Mouse (Mus musculus) neural tube, embryonic 11.5 days (tissue): Measurements from ENCODE around the gene G0s2. TPM values are rescaled to one million over a fixed set of nuclear protein-coding genes. Genes with fewer than 3 reads are reported as not detected.
"Not testable (repeated sequence)": the region's sequence is repeated elsewhere in the genome, so short reads cannot be mapped to it uniquely, and the experiment has no call there.

Experiments
- ATAC-seq: fragments of 200-750 bp; cut with Nextera tagmentation; 2 replicates; pipeline ENCODE4 v1.8.0; 2017; ENCODE audit warnings: moderate number of reproducible peaks, mild to moderate bottlenecking, moderate TSS enrichment, moderate library complexity; ENCODE audit not compliant: insufficient read depth, low FRiP score, low TSS enrichment
- DNase-seq: peaks from one replicate; pipeline ENCODE4 v3.0.0-alpha.2; 2015; ENCODE audit warnings: low spot score
- H3K27ac ChIP-seq: fragments of 300-500 bp; sonication (generic); 2 replicates; pipeline ENCODE4 v1.5.1; 2014; ENCODE audit warnings: low read depth, mild to moderate bottlenecking, low read length
- H3K27me3 ChIP-seq: fragments of 300-500 bp; sonication (generic); 2 replicates; pipeline ENCODE4 v1.6.1; 2014; ENCODE audit warnings: mild to moderate bottlenecking, low read length, mixed read lengths; ENCODE audit not compliant: control insufficient read depth, insufficient read depth
- H3K36me3 ChIP-seq: fragments of 300-500 bp; sonication (generic); 2 replicates; pipeline ENCODE4 v1.6.1; 2014; ENCODE audit warnings: mild to moderate bottlenecking, low read length, moderate library complexity, mixed read lengths; ENCODE audit not compliant: control insufficient read depth, insufficient read depth
- H3K4me1 ChIP-seq: fragments of 300-500 bp; sonication (generic); 2 replicates; pipeline ENCODE4 v1.6.1; 2014; ENCODE audit warnings: low read length, mixed read lengths; ENCODE audit not compliant: control insufficient read depth, insufficient read depth
- H3K4me2 ChIP-seq: fragments of 300-500 bp; sonication (generic); 2 replicates; pipeline ENCODE4 v1.6.1; 2014; ENCODE audit warnings: low read depth, mild to moderate bottlenecking, moderate library complexity
- H3K4me3 ChIP-seq: fragments of 300-500 bp; sonication (generic); 2 replicates; pipeline ENCODE4 v1.5.1; 2014; ENCODE audit warnings: low read depth, low read length
- H3K9ac ChIP-seq: fragments of 300-500 bp; sonication (generic); 2 replicates; pipeline ENCODE4 v1.6.1; 2014; ENCODE audit warnings: mild to moderate bottlenecking, low read length
- H3K9me3 ChIP-seq: fragments of 300-500 bp; sonication (generic); 2 replicates; pipeline ENCODE4 v1.6.1; 2016; ENCODE audit warnings: low read length; ENCODE audit not compliant: control insufficient read depth
- WGBS: fragments of 180-500 bp; shearing (Covaris S2); extraction: QIAGEN DNeasy Blood & Tissue Kit; methylation state at CpG from one replicate; pipeline ENCODE4 v1.1.7; 2014; 5-methylcytosine and 5-hydroxymethylcytosine counted together
- polyA plus RNA-seq: library from polyadenylated mRNA; unstranded; fragments of >200 nt; fragmentation: Nextera tagmentation; extraction: Ambion mirVana; gene quantifications from 2 replicates; pipeline ENCODE4 v1.2.1, GENCODE M21; 2014

G0s2 gene
- polyA plus RNA-seq, 1 experiment from 2014 or later: 7.4 TPM

DNA sequence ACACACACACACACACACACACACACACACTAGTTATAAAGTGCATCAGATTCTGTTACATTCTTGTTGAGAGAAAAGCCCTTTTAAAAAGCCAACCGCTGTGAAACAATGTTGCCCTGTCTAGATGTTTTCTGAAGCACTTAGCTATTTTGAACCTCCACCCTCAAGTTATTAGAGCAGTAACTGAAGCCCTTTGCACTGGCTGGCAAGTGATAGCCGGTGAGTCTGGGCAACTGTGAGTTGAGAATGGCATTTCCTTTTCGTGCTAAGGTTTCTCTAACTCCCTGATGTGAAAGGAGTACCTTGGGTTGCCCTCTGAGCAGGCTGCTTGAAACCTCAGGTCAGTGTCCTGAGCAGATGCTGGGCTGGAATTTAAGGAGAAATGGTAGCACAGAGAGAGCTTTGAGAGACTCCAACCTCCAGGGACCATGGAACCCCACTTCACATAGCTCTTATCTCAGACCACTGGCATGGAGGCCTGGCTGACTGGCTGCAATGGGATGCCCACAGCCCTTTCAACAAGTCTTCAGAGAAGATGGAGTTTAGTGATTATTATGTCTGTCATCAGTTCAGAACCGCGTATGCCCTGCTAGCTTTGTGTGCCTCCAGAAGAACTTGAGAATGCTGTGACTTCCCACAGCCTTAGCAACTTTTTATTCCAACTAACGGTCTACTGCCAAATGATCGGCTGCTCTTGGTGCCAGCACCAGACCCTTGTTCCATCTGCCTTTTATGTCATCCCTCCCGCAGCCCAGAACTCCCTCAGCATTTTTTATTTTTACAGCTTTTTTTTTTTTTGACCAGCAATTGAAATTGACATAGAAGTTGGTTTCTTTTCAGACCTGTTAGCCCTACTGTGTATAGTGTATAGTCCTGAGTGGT, 9.8 kb downstream of the G0s2 start:
- no peaks in the 10 kb centered on the region for H3K9me3 ChIP-seq
- H3K27ac ChIP-seq: no peak overlapping the region
- H3K4me1 ChIP-seq: no peaks in the 10 kb centered on the region
- H3K4me3 ChIP-seq: no peak overlapping the region
- no peaks in the 10 kb centered on the region for H3K27me3 ChIP-seq
- no peak overlapping the region for H3K4me2 ChIP-seq
- WGBS: 85% methylated on average over 8 of the region's 8 CpGs
- no peak overlapping the region for H3K9ac ChIP-seq
- H3K36me3 ChIP-seq: no peaks in the 10 kb centered on the region
- ATAC-seq (no peak), DNase-seq (no peak)

- Histone ChIP-seq H3K4me1 (no peaks in the 10 kb centered on the region), H3K27me3 (no peaks in the 10 kb centered on the region), H3K36me3 (no peaks in the 10 kb centered on the region), H3K4me3 (no peak overlapping the region), H3K27ac (no peak overlapping the region), H3K9ac (no peak overlapping the region), H3K4me2 (no peak overlapping the region), H3K9me3 (no peaks in the 10 kb centered on the region)
- WGBS: 81% methylated on average over 7 of the region's 7 CpGs
- DNase-seq: no peak
- no peak for ATAC-seq
These were observed 11.0 kb downstream of the G0s2 start for GRCm38 (mm10) chr1:193261897-193262548.

- 91% methylated on average over 9 of the region's 9 CpGs for WGBS
- H3K9me3 ChIP-seq: no peaks in the 10 kb centered on the region
- ATAC-seq: no peak
These were observed 13.5 kb downstream of the G0s2 start for GRCm38 (mm10) chr1:193259559-193259958.

GRCm38 (mm10) chr1:193256621-193257098, 16.4 kb downstream of the G0s2 start:
- 79% methylated on average over 5 of the region's 5 CpGs for WGBS
- H3K4me3 ChIP-seq: no peak overlapping the region
- H3K36me3 ChIP-seq: no peaks in the 10 kb centered on the region
- H3K27ac ChIP-seq: no peak overlapping the region
- no peak overlapping the region for H3K9ac ChIP-seq
- DNase-seq: no peak
- no peaks in the 10 kb centered on the region for H3K27me3 ChIP-seq
- H3K4me2 ChIP-seq: no peak overlapping the region
- no peaks in the 10 kb centered on the region for H3K4me1 ChIP-seq
- no peaks in the 10 kb centered on the region for H3K9me3 ChIP-seq
- ATAC-seq: no peak

More at GRCm38 (mm10) chr1:193259559-193259958, 13.5 kb downstream of the G0s2 start:
- no peak for DNase-seq
- Histone ChIP-seq H3K4me3 (no peak overlapping the region), H3K4me2 (no peak overlapping the region), H3K4me1 (no peaks in the 10 kb centered on the region), H3K27me3 (no peaks in the 10 kb centered on the region), H3K36me3 (no peaks in the 10 kb centered on the region), H3K9ac (no peak overlapping the region), H3K27ac (no peak overlapping the region)

GRCm38 (mm10) chr1:193256289-193256577, 16.8 kb downstream of the G0s2 start:
- no peak overlapping the region for H3K4me3 ChIP-seq
- H3K4me1 ChIP-seq: no peaks in the 10 kb centered on the region
- ATAC-seq: peak; percentile 20; the same call in 1 of the 2 replicates
- H3K9me3 ChIP-seq: no peaks in the 10 kb centered on the region
- H3K27me3 ChIP-seq: no peaks in the 10 kb centered on the region
- DNase-seq: no peak
- no peak overlapping the region for H3K9ac ChIP-seq
- no peak overlapping the region for H3K4me2 ChIP-seq
- H3K27ac ChIP-seq: no peak overlapping the region
- no peaks in the 10 kb centered on the region for H3K36me3 ChIP-seq

DNA sequence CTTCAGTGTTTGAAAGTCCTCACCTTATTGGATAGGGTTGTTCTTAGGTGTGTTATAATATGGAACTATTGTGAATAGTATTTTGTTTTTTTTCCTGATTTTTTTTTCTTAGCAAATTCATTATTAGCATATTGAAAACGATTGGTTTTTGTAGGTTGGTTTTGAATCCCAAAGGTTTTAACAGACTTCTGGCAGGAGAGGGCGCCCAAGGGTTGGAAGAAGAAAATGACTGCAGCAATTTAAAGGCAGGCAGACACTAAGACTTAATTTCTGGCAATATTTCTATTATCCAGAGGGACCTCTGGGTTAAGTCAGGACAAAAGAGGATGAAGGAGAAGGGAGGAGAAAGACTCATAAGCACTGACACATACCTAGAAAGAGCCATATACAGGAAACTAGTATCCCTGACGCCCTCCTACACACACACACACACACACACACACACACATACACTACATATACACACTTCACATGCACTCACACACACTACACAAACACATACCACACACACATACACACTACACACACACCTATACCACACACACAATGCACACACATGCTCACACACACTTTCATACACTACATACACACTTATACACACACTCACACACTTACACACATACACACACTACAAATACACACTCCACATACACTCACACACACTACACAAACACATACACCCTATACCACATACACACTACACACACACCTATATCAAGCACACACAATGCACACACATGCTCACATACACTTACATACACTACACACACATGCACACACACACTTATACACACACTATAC, 17.3 kb downstream of the G0s2 start:
- H3K36me3 ChIP-seq: no peaks in the 10 kb centered on the region
- ATAC-seq: peak; percentile 38; the same call in 1 of the 2 replicates
- peak; percentile 60 for DNase-seq
- no peak overlapping the region for H3K4me2 ChIP-seq
- no peak overlapping the region for H3K9ac ChIP-seq
- no peaks in the 10 kb centered on the region for H3K27me3 ChIP-seq
- no peaks in the 10 kb centered on the region for H3K9me3 ChIP-seq
- 29% methylated on average over 3 of the region's 3 CpGs for WGBS
- no peak overlapping the region for H3K27ac ChIP-seq
- no peak overlapping the region for H3K4me3 ChIP-seq
- no peaks in the 10 kb centered on the region for H3K4me1 ChIP-seq

DNA sequence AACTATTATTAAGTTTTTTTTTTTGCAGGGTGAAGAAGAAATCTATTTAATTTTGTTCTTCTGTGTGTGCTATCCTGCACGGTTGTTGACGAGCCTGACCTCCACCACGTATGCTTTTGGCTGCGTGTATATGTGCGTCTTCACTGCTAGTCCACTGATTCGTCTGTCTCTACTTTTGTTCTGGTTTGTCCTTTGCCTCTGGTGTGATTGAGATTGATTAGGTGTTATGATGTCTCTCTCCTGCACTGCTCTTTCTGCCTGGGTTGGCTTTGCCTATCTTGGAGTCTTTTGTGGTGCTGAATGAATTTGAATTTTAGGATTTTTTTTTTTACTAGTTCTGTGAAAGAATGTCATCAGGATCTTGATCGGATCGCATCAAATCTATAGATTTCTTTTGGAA, 18.0 kb downstream of the G0s2 start:
- H3K4me1 ChIP-seq: no peaks in the 10 kb centered on the region
- H3K9ac ChIP-seq: no peak overlapping the region
- WGBS: 65% methylated on average over 8 of the region's 8 CpGs
- H3K9me3 ChIP-seq: no peaks in the 10 kb centered on the region
- no peaks in the 10 kb centered on the region for H3K36me3 ChIP-seq
- no peak overlapping the region for H3K4me2 ChIP-seq
- no peak for DNase-seq
- ATAC-seq: no peak
- no peak overlapping the region for H3K4me3 ChIP-seq
- H3K27ac ChIP-seq: no peak overlapping the region
- no peaks in the 10 kb centered on the region for H3K27me3 ChIP-seq

DNA sequence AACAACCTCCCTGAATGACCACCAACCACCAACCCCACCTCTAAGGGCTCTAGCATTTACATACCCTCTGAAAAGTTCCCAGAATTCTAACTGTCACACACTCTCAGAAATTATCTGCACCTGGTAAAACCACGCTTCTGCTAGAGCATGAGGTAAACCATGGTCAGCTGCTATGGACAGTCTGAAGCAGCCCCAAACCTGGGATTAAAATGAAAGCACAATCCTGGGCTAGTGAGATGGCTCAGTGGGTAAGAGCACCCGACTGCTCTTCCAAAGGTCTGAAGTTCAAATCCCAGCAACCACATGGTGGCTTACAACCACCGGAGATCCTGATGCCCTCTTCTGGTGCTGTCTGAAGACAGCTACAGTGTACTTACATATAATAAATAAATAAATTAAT, 19.1 kb downstream of the G0s2 start:
- not testable (repeated sequence) for H3K4me1 ChIP-seq, H3K9me3 ChIP-seq, ATAC-seq, H3K27me3 ChIP-seq, H3K36me3 ChIP-seq, H3K9ac ChIP-seq, H3K27ac ChIP-seq, H3K4me3 ChIP-seq, H3K4me2 ChIP-seq, DNase-seq
- 74% methylated on average over 3 of the region's 3 CpGs for WGBS
